Mouse (Mus musculus) MEL (cell line): ENCODE data around the gene Fanci. TPM values are rescaled to one million over a fixed set of nuclear protein-coding genes. Genes with fewer than 3 reads are reported as not detected.

Experiments used
- DNase-seq: peaks from one replicate; pipeline ENCODE4 v3.0.0; 2011; ENCODE audit warnings: low read depth, low spot score
- H3K27ac ChIP-seq: 2 replicates; pipeline ENCODE4 v1.5.1; 2012; ENCODE audit warnings: low read depth, mild to moderate bottlenecking, control low read depth, low read length, moderate library complexity; ENCODE audit not compliant: control insufficient read depth
- H3K27me3 ChIP-seq, 2 experiments: fragments of 150-350 bp in 1 of 2; sonication (generic) in 1 of 2; 2 replicates each; pipeline ENCODE4 v1.6.1; 2012; ENCODE audit warnings: low read length in 2 of 2, mild to moderate bottlenecking in 2 of 2, improper control_type of control experiment in 1 of 2, moderate library complexity in 1 of 2; ENCODE audit not compliant: insufficient read depth in 2 of 2, control insufficient read depth in 1 of 2
- H3K36me3 ChIP-seq, 2 experiments: 2 replicates each; pipeline ENCODE4 v1.6.1; 2012 to 2014; ENCODE audit warnings: low read length in 2 of 2, improper control_type of control experiment in 1 of 2, inconsistent platforms in 1 of 2, mild to moderate bottlenecking in 1 of 2; ENCODE audit not compliant: insufficient read depth in 2 of 2, control insufficient read depth in 1 of 2
- H3K4me1 ChIP-seq, 2 experiments: fragments of 150-350 bp in 1 of 2; sonication (generic) in 1 of 2; 2 replicates each; pipeline ENCODE4 v1.6.1; 2012; ENCODE audit warnings: low read length in 2 of 2, improper control_type of control experiment in 1 of 2, mild to moderate bottlenecking in 1 of 2; ENCODE audit not compliant: insufficient read depth in 2 of 2, control insufficient read depth in 1 of 2
- H3K4me3 ChIP-seq, 2 experiments: fragments of 150-350 bp in 1 of 2; sonication (generic) in 1 of 2; 2 replicates each; pipeline ENCODE4 v1.5.1; 2012; ENCODE audit warnings: low read depth in 2 of 2, low read length in 2 of 2, mild to moderate bottlenecking in 2 of 2, moderate library complexity in 2 of 2, control low read depth in 1 of 2, improper control_type of control experiment in 1 of 2; ENCODE audit not compliant: control insufficient read depth in 1 of 2, insufficient read depth in 1 of 2
- H3K79me2 ChIP-seq: 2 replicates; pipeline ENCODE4 v1.6.1; 2012; ENCODE audit warnings: mild to moderate bottlenecking, low read length, moderate library complexity; ENCODE audit not compliant: control insufficient read depth, poor library complexity, insufficient read depth
- H3K9ac ChIP-seq: 2 replicates; pipeline ENCODE4 v1.6.1; 2012; ENCODE audit warnings: low read depth, mild to moderate bottlenecking, control low read depth, low read length, moderate library complexity; ENCODE audit not compliant: control insufficient read depth, poor library complexity, severe bottlenecking
- H3K9me3 ChIP-seq: fragments of 150-350 bp; sonication (generic); replicated peaks from 2 replicates; pipeline ENCODE4 v1.6.1; 2012; ENCODE audit warnings: mild to moderate bottlenecking, low read length, improper control_type of control experiment, moderate library complexity; ENCODE audit not compliant: insufficient read depth
- BHLHE40 ChIP-seq: IDR thresholded peaks from 2 replicates; pipeline ENCODE4 v1.6.1; 2012; ENCODE audit warnings: low read depth, mild to moderate bottlenecking, inconsistent platforms, low read length, improper control_type of control experiment, borderline replicate concordance
- CHD1 ChIP-seq: IDR thresholded peaks from 2 replicates; pipeline ENCODE4 v1.6.1; 2012; ENCODE audit warnings: low read depth, mild to moderate bottlenecking, inconsistent platforms, low read length, improper control_type of control experiment
- CHD2 ChIP-seq: IDR thresholded peaks from 2 replicates; pipeline ENCODE4 v1.6.1; 2011; ENCODE audit warnings: low read length, improper control_type of control experiment
- E2F4 ChIP-seq: IDR thresholded peaks from 2 replicates; pipeline ENCODE4 v1.6.1; 2011; ENCODE audit warnings: low read depth, low read length, improper control_type of control experiment, borderline replicate concordance
- ELF1 ChIP-seq: IDR thresholded peaks from 2 replicates; pipeline ENCODE4 v1.6.1; 2014; ENCODE audit warnings: low read depth, mild to moderate bottlenecking, inconsistent platforms, low read length, improper control_type of control experiment, moderate library complexity
- GABPA ChIP-seq: IDR thresholded peaks from 2 replicates; pipeline ENCODE4 v1.6.1; 2012; ENCODE audit warnings: low read depth, mild to moderate bottlenecking, inconsistent platforms, low read length, improper control_type of control experiment, moderate library complexity
- HCFC1 ChIP-seq: IDR thresholded peaks from 2 replicates; pipeline ENCODE4 v1.6.1; 2012; ENCODE audit warnings: low read depth, mild to moderate bottlenecking, inconsistent platforms, low read length, improper control_type of control experiment, moderate library complexity
- MAFK ChIP-seq: IDR thresholded peaks from 2 replicates; pipeline ENCODE4 v1.6.1; 2011; ENCODE audit warnings: low read depth, mild to moderate bottlenecking, low read length, improper control_type of control experiment, borderline replicate concordance
- MEF2A ChIP-seq: IDR thresholded peaks from 2 replicates; pipeline ENCODE4 v1.6.1; 2014; ENCODE audit warnings: low read depth, mild to moderate bottlenecking, inconsistent platforms, low read length, improper control_type of control experiment; ENCODE audit not compliant: poor library complexity, insufficient replicate concordance, severe bottlenecking; ENCODE audit errors: extremely low read depth
- NELFE ChIP-seq: IDR thresholded peaks from 2 replicates; pipeline ENCODE4 v1.6.1; 2011; ENCODE audit warnings: low read depth, low read length, improper control_type of control experiment
- NRF1 ChIP-seq: IDR thresholded peaks from 2 replicates; pipeline ENCODE4 v1.6.1; 2014; ENCODE audit warnings: low read depth, mild to moderate bottlenecking, inconsistent platforms, low read length, improper control_type of control experiment, moderate library complexity; ENCODE audit not compliant: poor library complexity, insufficient read depth, severe bottlenecking
- POLR2A ChIP-seq, 2 experiments: IDR thresholded peaks; 2 replicates each; pipeline ENCODE4 v1.6.1; 2011 to 2012; ENCODE audit warnings: low read length in 2 of 2, mild to moderate bottlenecking in 2 of 2, control low read depth in 1 of 2, improper control_type of control experiment in 1 of 2, low read depth in 1 of 2, moderate library complexity in 1 of 2; ENCODE audit not compliant: control insufficient read depth in 1 of 2, insufficient read depth in 1 of 2, poor library complexity in 1 of 2
- POLR2AphosphoS2 ChIP-seq: IDR thresholded peaks from 2 replicates; pipeline ENCODE4 v1.6.1; 2011; ENCODE audit warnings: low read length, improper control_type of control experiment
- POLR2AphosphoS5 ChIP-seq: IDR thresholded peaks from 2 replicates; pipeline ENCODE4 v1.6.1; 2012; ENCODE audit warnings: low read depth, borderline replicate concordance, mild to moderate bottlenecking, inconsistent platforms, low read length, moderate library complexity, mixed read lengths
- RCOR1 ChIP-seq: IDR thresholded peaks from 2 replicates; pipeline ENCODE4 v1.6.1; 2012; ENCODE audit warnings: low read depth, mild to moderate bottlenecking, inconsistent platforms, low read length, improper control_type of control experiment
- SIN3A ChIP-seq: IDR thresholded peaks from 2 replicates; pipeline ENCODE4 v1.6.1; 2012; ENCODE audit warnings: low read length, improper control_type of control experiment, inconsistent platforms
- UBTF ChIP-seq: IDR thresholded peaks from 2 replicates; pipeline ENCODE4 v1.6.1; 2012; ENCODE audit warnings: low read depth, mild to moderate bottlenecking, inconsistent platforms, low read length, improper control_type of control experiment, moderate library complexity, borderline replicate concordance; ENCODE audit not compliant: insufficient read depth
- USF1 ChIP-seq: IDR thresholded peaks from 2 replicates; pipeline ENCODE4 v1.6.1; 2014; ENCODE audit warnings: low read depth, mild to moderate bottlenecking, inconsistent platforms, low read length, improper control_type of control experiment, moderate library complexity
- ZC3H11A ChIP-seq: IDR thresholded peaks from 2 replicates; pipeline ENCODE4 v1.6.1; 2012; ENCODE audit warnings: low read depth, mild to moderate bottlenecking, inconsistent platforms, low read length, improper control_type of control experiment
- ZKSCAN1 ChIP-seq: IDR thresholded peaks from 2 replicates; pipeline ENCODE4 v1.6.1; 2012; ENCODE audit warnings: low read depth, mild to moderate bottlenecking, inconsistent platforms, low read length, improper control_type of control experiment, moderate library complexity
- ZNF384 ChIP-seq: IDR thresholded peaks from 2 replicates; pipeline ENCODE4 v1.6.1; 2012; ENCODE audit warnings: low read depth, mild to moderate bottlenecking, inconsistent platforms, low read length, improper control_type of control experiment
- polyA plus RNA-seq, 2 experiments: library from polyadenylated mRNA; stranded (reverse) in 1 of 2; unstranded in 1 of 2; fragments of >175 nt in 1 of 2; fragments of >200 nt in 1 of 2; gene quantifications; 2 replicates each; pipeline versions ENCODE4 v1.2.1 to v1.2.4; 2012; ENCODE audit warnings: low replicate concordance in 2 of 2, low read depth in 1 of 2; ENCODE audit not compliant: insufficient read length in 2 of 2, insufficient read depth in 1 of 2, missing spikeins in 1 of 2
- total RNA-seq: library from RNA; depleted of rRNA; stranded (reverse); fragments of 300-350 nt; gene quantifications from 2 replicates; pipeline ENCODE4 v1.2.3, GENCODE M21; 2012

Gene Fanci
- total and polyA plus RNA-seq, 3 experiments: 8.4 to 9.0 TPM; not detected in 1

DNA sequence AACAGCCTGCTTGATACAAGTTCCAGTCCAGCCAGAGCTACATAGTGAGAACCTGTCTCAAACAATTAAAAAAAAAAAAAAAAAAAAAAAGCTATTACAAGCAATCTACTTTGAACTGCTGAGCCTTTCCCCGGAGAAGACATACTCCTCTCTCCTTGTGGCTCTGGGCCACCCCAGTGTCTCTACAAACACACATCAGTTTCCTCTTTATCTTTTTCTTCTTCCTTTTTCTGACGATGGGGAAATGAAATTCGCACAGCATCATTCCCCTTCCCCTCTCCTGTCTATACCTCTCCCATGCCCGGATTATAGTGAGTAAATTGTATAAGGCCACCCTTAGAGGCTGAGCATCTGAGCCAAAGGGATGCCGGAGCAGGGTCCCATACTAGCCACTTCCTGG, 23.1 kb upstream of the Fanci start:
- H3K79me2 ChIP-seq: no peaks in the 10 kb centered on the region
- H3K27me3 ChIP-seq: no peaks in the 10 kb centered on the region
- peak; percentile 63 for DNase-seq
- no peak overlapping the region for H3K9ac ChIP-seq
- no peaks in the 10 kb centered on the region for H3K9me3 ChIP-seq
- peaks cover 2 to 13% of the 10 kb centered on the region in 2 experiments; a peak in 3 of 4 replicates for H3K4me1 ChIP-seq
- TF ChIP-seq ZC3H11A: no peak
- no peak for TF ChIP-seq RCOR1
- no peak for TF ChIP-seq GABPA
- no peak for TF ChIP-seq UBTF
- peak; percentile 59 for TF ChIP-seq ZNF384
- no peak for TF ChIP-seq ELF1
- no peak for TF ChIP-seq POLR2AphosphoS5
- no peak for TF ChIP-seq E2F4
- H3K27ac ChIP-seq: no peak overlapping the region
- peaks cover 0 to 12% of the 10 kb centered on the region in 2 experiments; a peak in 2 of 4 replicates for H3K36me3 ChIP-seq
- no peak overlapping the region for H3K4me3 ChIP-seq

DNA sequence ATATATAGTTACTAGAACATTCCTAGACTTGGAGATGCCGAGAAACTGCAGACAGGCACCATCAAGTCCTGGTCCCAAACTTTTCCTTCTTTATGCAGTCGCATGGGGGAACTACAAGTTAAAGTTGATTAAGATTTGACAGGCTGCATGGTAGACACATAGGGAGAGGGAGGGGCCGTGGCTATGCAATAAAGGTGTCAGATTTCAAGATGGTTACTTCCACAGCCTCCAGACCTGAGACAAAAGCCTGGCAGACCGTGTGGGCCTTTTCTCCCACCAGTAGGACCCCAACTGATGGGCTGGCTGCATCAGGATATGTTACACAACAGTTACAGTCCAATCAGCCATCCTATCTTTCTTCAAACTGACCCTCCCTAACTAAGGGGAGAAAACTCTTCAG, 22.3 kb upstream of the Fanci start:
- peaks cover 0 to 5% of the 10 kb centered on the region in 2 experiments; a peak in 2 of 4 replicates for H3K36me3 ChIP-seq
- no peak overlapping the region for H3K27ac ChIP-seq
- H3K9me3 ChIP-seq: no peaks in the 10 kb centered on the region
- peak; percentile 50 for DNase-seq
- H3K4me3 ChIP-seq: no peak overlapping the region
- H3K27me3 ChIP-seq: no peaks in the 10 kb centered on the region
- peaks cover 0 to 8% of the 10 kb centered on the region in 2 experiments; a peak in 1 of 4 replicates for H3K4me1 ChIP-seq
- TF ChIP-seq POLR2AphosphoS2: no peak
- TF ChIP-seq CHD1: no peak
- TF ChIP-seq ZKSCAN1: no peak
- TF ChIP-seq MAFK: no peak
- no peak for TF ChIP-seq BHLHE40
- TF ChIP-seq ZC3H11A: no peak
- TF ChIP-seq HCFC1: no peak
- TF ChIP-seq SIN3A: no peak
- TF ChIP-seq MEF2A: no peak
- TF ChIP-seq NELFE: no peak
- TF ChIP-seq USF1: no peak
- no peak for TF ChIP-seq CHD2
- TF ChIP-seq POLR2A (IDR thresholded peaks at IDR 0.05; ENCODE audit: control insufficient read depth in 1 of 2, insufficient read depth in 1 of 2, low read depth in 1 of 2, low read length in 2 of 2, poor library complexity in 1 of 2): no peak
- TF ChIP-seq NRF1: no peak
- no peak for TF ChIP-seq E2F4
- TF ChIP-seq ZNF384: no peak
- TF ChIP-seq POLR2AphosphoS5: no peak
- TF ChIP-seq RCOR1: no peak
- no peaks in the 10 kb centered on the region for H3K79me2 ChIP-seq
- no peak overlapping the region for H3K9ac ChIP-seq
